Mouse (Mus musculus): ENCODE results near the gene Srsf2.
"Not testable (repeated sequence)": the region's sequence is repeated elsewhere in the genome, so short reads cannot be mapped to it uniquely, and the experiment has no call there.

The Srsf2 gene

GRCm38 (mm10) chr11:116852891-116853511 is at the start of gene Srsf2:
Srsf2 (minus strand) TSS chr11:116853094.
- DNase-seq (ENCODE audit: low spot score) = peak; percentile 95

- not testable (repeated sequence) for DNase-seq (ENCODE audit: low spot score)
Measured at GRCm38 (mm10) chr11:116902588-116902987, 49.7 kb upstream of the Srsf2 start.

- DNase-seq (ENCODE audit: low spot score) = no peak
Measured at GRCm38 (mm10) chr11:116899247-116899646, 46.4 kb upstream of the Srsf2 start.

- no peak for DNase-seq (ENCODE audit: low spot score)
Measured at GRCm38 (mm10) chr11:116895402-116895801, 42.5 kb upstream of the Srsf2 start.

GRCm38 (mm10) chr11:116893532-116894442 is 40.9 kb upstream of the Srsf2 start:
- no peak for DNase-seq (ENCODE audit: low spot score)

GRCm38 (mm10) chr11:116887136-116887535 is 34.2 kb upstream of the Srsf2 start:
- DNase-seq (ENCODE audit: low spot score) = no peak

GRCm38 (mm10) chr11:116885275-116886151 is 32.6 kb upstream of the Srsf2 start:
- DNase-seq (ENCODE audit: low spot score) = peak; percentile 72

GRCm38 (mm10) chr11:116884061-116884460 is 31.2 kb upstream of the Srsf2 start:
- DNase-seq (ENCODE audit: low spot score) = no peak

- no peak for DNase-seq (ENCODE audit: low spot score)
Measured at GRCm38 (mm10) chr11:116882446-116882845, 29.6 kb upstream of the Srsf2 start.

- DNase-seq (ENCODE audit: low spot score) = no peak
Measured at GRCm38 (mm10) chr11:116881440-116881839, 28.5 kb upstream of the Srsf2 start.

GRCm38 (mm10) chr11:116880839-116881238 is 27.9 kb upstream of the Srsf2 start:
- DNase-seq (ENCODE audit: low spot score) = no peak

- DNase-seq (ENCODE audit: low spot score) = no peak
Measured at GRCm38 (mm10) chr11:116878454-116878853, 25.6 kb upstream of the Srsf2 start.

- DNase-seq (ENCODE audit: low spot score) = no peak
Measured at GRCm38 (mm10) chr11:116873987-116874386, 21.1 kb upstream of the Srsf2 start.

- DNase-seq (ENCODE audit: low spot score) = no peak
Measured at GRCm38 (mm10) chr11:116871538-116871937, 18.6 kb upstream of the Srsf2 start.

GRCm38 (mm10) chr11:116869641-116870040 is 16.7 kb upstream of the Srsf2 start:
- no peak for DNase-seq (ENCODE audit: low spot score)

- DNase-seq (ENCODE audit: low spot score) = no peak
Measured at GRCm38 (mm10) chr11:116869223-116869622, 16.3 kb upstream of the Srsf2 start.

- DNase-seq (ENCODE audit: low spot score) = no peak
Measured at GRCm38 (mm10) chr11:116868129-116868528, 15.2 kb upstream of the Srsf2 start.

- DNase-seq (ENCODE audit: low spot score) = no peak
Measured at GRCm38 (mm10) chr11:116865945-116866585, 13.2 kb upstream of the Srsf2 start.

- no peak for DNase-seq (ENCODE audit: low spot score)
Measured at GRCm38 (mm10) chr11:116864444-116864843, 11.6 kb upstream of the Srsf2 start.

GRCm38 (mm10) chr11:116857183-116857850 is 4.4 kb upstream of the Srsf2 start:
- DNase-seq (ENCODE audit: low spot score) = no peak

- no peak for DNase-seq (ENCODE audit: low spot score)
Measured at GRCm38 (mm10) chr11:116854279-116854678, 1.4 kb upstream of the Srsf2 start.

Measured in ovary, postnatal 14 days (tissue).